Mouse (Mus musculus) thymus, postnatal 14 days (tissue): ENCODE data around the gene Prkcq.
"Not testable (repeated sequence)": the region's sequence is repeated elsewhere in the genome, so short reads cannot be mapped to it uniquely, and the experiment has no call there.

ENCODE experiments used
- DNase-seq: peaks from one replicate; pipeline ENCODE4 v3.0.0; 2021

Gene Prkcq

GRCm38 (mm10) chr2:11294643-11295191 is 122.8 kb downstream of the Prkcq start:
- DNase-seq = no peak

- no peak for DNase-seq
These were observed 126.9 kb downstream of the Prkcq start for GRCm38 (mm10) chr2:11298811-11299210.

GRCm38 (mm10) chr2:11299366-11299765 is 127.5 kb downstream of the Prkcq start:
- no peak for DNase-seq

- DNase-seq = no peak
These were observed 128.5 kb downstream of the Prkcq start for GRCm38 (mm10) chr2:11300362-11300761.

GRCm38 (mm10) chr2:11320241-11320640 is 148.3 kb downstream of the Prkcq start:
- DNase-seq = peak; percentile 69

- DNase-seq = no peak
These were observed 150.5 kb downstream of the Prkcq start for GRCm38 (mm10) chr2:11322396-11322795.

GRCm38 (mm10) chr2:11327280-11327679 is 155.4 kb downstream of the Prkcq start:
- no peak for DNase-seq

GRCm38 (mm10) chr2:11329407-11330224 is 157.7 kb downstream of the Prkcq start:
- DNase-seq = no peak

GRCm38 (mm10) chr2:11331528-11332446 is 159.9 kb downstream of the Prkcq start:
- peak; percentile 75 for DNase-seq

GRCm38 (mm10) chr2:11332469-11332868 is 160.6 kb downstream of the Prkcq start:
- DNase-seq = peak; percentile 33

- peak; percentile 28 for DNase-seq
These were observed 161.6 kb downstream of the Prkcq start for GRCm38 (mm10) chr2:11333301-11334017.

- DNase-seq = no peak
These were observed 164.4 kb downstream of the Prkcq start for GRCm38 (mm10) chr2:11336320-11336719.

GRCm38 (mm10) chr2:11338931-11339839 is 167.3 kb downstream of the Prkcq start:
- DNase-seq = peak; percentile 55

GRCm38 (mm10) chr2:11344691-11345090 is 172.8 kb downstream of the Prkcq start:
- DNase-seq = no peak

- DNase-seq = not testable (repeated sequence)
These were observed 174.5 kb downstream of the Prkcq start for GRCm38 (mm10) chr2:11346419-11346818.

- no peak for DNase-seq
These were observed 175.9 kb downstream of the Prkcq start for GRCm38 (mm10) chr2:11347791-11348190.
